Mouse (Mus musculus) liver, adult 2 months (tissue): ENCODE results near the gene 4930518I15Rik.

Experiments used
- CTCF ChIP-seq: fragments of 200-500 bp; IDR thresholded peaks from 2 replicates; pipeline ENCODE4 v1.5.1; 2011; ENCODE audit warnings: low read depth, low read length, control low read depth
- POLR2A ChIP-seq: fragments of 200-500 bp; IDR thresholded peaks from 2 replicates; pipeline ENCODE4 v1.6.1; 2011; ENCODE audit warnings: low read length, control low read depth; ENCODE audit not compliant: insufficient read depth; ENCODE audit errors: extremely low read depth

DNA sequence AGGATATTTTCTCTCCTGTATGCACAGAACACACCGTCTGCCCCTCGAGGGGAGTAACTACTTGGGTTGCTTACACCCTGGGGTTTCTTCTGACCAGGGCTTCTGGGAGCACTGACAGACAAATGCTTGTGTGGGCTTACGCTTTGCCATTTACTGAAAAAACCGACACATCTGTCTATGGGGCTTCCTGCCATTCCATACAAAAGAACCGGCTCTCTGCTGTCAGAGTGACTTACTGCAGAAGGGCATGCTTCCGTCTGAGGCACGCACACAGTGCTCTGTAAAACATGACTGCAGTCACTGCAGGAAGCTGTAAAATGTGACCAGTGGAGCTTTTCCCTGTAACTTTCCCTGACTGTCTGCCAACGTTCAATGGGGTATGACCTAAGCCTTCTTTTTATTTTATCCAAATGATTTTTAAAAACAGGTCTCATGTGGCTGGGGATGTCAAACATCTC is 43.4 kb downstream of the 4930518I15Rik start:
- TF ChIP-seq CTCF, result no peak
- TF ChIP-seq POLR2A, result no peak
